Mouse (Mus musculus): ENCODE data around the gene Znrf2. TPM values are rescaled to one million over a fixed set of nuclear protein-coding genes. Genes with fewer than 3 reads are reported as not detected.
A peak's percentile ranks its signal among the peaks of the same experiment; 100 is the strongest.
"Not testable (repeated sequence)": the region's sequence is repeated elsewhere in the genome, so short reads cannot be mapped to it uniquely, and the experiment has no call there.

Znrf2 gene
- polyA plus RNA-seq, 1 experiment from 2014 or later, result 6.2 TPM

- H3K4me2 ChIP-seq (ENCODE audit: low read length), result no peak overlapping the region
- H3K27me3 ChIP-seq (ENCODE audit: control insufficient read depth, insufficient read depth, low read depth, low read length), result no peaks in the 10 kb centered on the region
- H3K27ac ChIP-seq (ENCODE audit: low read length), result no peak overlapping the region
- H3K4me3 ChIP-seq (ENCODE audit: low read depth, low read length), result no peak overlapping the region
- no peak for ATAC-seq
- no peak overlapping the region for H3K9ac ChIP-seq (ENCODE audit: low read depth, low read length)
- H3K4me1 ChIP-seq (ENCODE audit: control insufficient read depth, insufficient read depth, low read length), result peaks cover 13% of the 10 kb centered on the region
- 53% methylated on average over 4 of the region's 4 CpGs for WGBS
- H3K36me3 ChIP-seq (ENCODE audit: control insufficient read depth, insufficient read depth, low read length), result no peaks in the 10 kb centered on the region
- H3K9me3 ChIP-seq (replicated peaks; ENCODE audit: control insufficient read depth, low read length, poor library complexity, severe bottlenecking), result no peaks in the 10 kb centered on the region
These were observed 35.1 kb downstream of the Znrf2 start for GRCm38 (mm10) chr6:54851778-54852177.

- Histone ChIP-seq H3K4me3 (ENCODE audit: low read depth, low read length) (no peak overlapping the region), H3K9me3 (replicated peaks; ENCODE audit: control insufficient read depth, low read length, poor library complexity, severe bottlenecking) (no peaks in the 10 kb centered on the region), H3K9ac (ENCODE audit: low read depth, low read length) (no peak overlapping the region), H3K36me3 (ENCODE audit: control insufficient read depth, insufficient read depth, low read length) (no peaks in the 10 kb centered on the region), H3K4me2 (ENCODE audit: low read length) (peak overlapping the region; percentile 26; the same call in 1 of the 2 replicates), H3K27ac (ENCODE audit: low read length) (no peak overlapping the region), H3K27me3 (ENCODE audit: control insufficient read depth, insufficient read depth, low read depth, low read length) (no peaks in the 10 kb centered on the region), H3K4me1 (ENCODE audit: control insufficient read depth, insufficient read depth, low read length) (peaks cover 13% of the 10 kb centered on the region)
- WGBS, result 0% methylated on average over 3 of the region's 3 CpGs
- ATAC-seq, result no peak
These were observed 36.0 kb downstream of the Znrf2 start for GRCm38 (mm10) chr6:54852669-54853068.

GRCm38 (mm10) chr6:54854859-54855258 is 38.1 kb downstream of the Znrf2 start:
- no peak overlapping the region for H3K4me3 ChIP-seq (ENCODE audit: low read depth, low read length)
- WGBS, result 45% methylated on average over 4 of the region's 4 CpGs
- no peaks in the 10 kb centered on the region for H3K9me3 ChIP-seq (replicated peaks; ENCODE audit: control insufficient read depth, low read length, poor library complexity, severe bottlenecking)
- H3K4me1 ChIP-seq (ENCODE audit: control insufficient read depth, insufficient read depth, low read length), result peaks cover 13% of the 10 kb centered on the region
- H3K9ac ChIP-seq (ENCODE audit: low read depth, low read length), result no peak overlapping the region
- H3K4me2 ChIP-seq (ENCODE audit: low read length), result no peak overlapping the region
- no peak overlapping the region for H3K27ac ChIP-seq (ENCODE audit: low read length)
- no peaks in the 10 kb centered on the region for H3K36me3 ChIP-seq (ENCODE audit: control insufficient read depth, insufficient read depth, low read length)
- no peaks in the 10 kb centered on the region for H3K27me3 ChIP-seq (ENCODE audit: control insufficient read depth, insufficient read depth, low read depth, low read length)
- ATAC-seq, result no peak

- H3K27me3 ChIP-seq (ENCODE audit: control insufficient read depth, insufficient read depth, low read depth, low read length), result no peaks in the 10 kb centered on the region
- H3K27ac ChIP-seq (ENCODE audit: low read length), result no peak overlapping the region
- H3K4me1 ChIP-seq (ENCODE audit: control insufficient read depth, insufficient read depth, low read length), result peaks cover 13% of the 10 kb centered on the region
- no peaks in the 10 kb centered on the region for H3K36me3 ChIP-seq (ENCODE audit: control insufficient read depth, insufficient read depth, low read length)
- no peak for ATAC-seq
- no peak overlapping the region for H3K4me3 ChIP-seq (ENCODE audit: low read depth, low read length)
- H3K9ac ChIP-seq (ENCODE audit: low read depth, low read length), result no peak overlapping the region
- no peak overlapping the region for H3K4me2 ChIP-seq (ENCODE audit: low read length)
- no peaks in the 10 kb centered on the region for H3K9me3 ChIP-seq (replicated peaks; ENCODE audit: control insufficient read depth, low read length, poor library complexity, severe bottlenecking)
- 66% methylated on average over 4 of the region's 4 CpGs for WGBS
These were observed 39.3 kb downstream of the Znrf2 start for GRCm38 (mm10) chr6:54855801-54856583.

- 100% methylated on average over 5 of the region's 5 CpGs for WGBS
- H3K4me1 ChIP-seq (ENCODE audit: control insufficient read depth, insufficient read depth, low read length); H3K4me2 ChIP-seq (ENCODE audit: low read length); ATAC-seq; H3K9ac ChIP-seq (ENCODE audit: low read depth, low read length); H3K36me3 ChIP-seq (ENCODE audit: control insufficient read depth, insufficient read depth, low read length); H3K4me3 ChIP-seq (ENCODE audit: low read depth, low read length); H3K27me3 ChIP-seq (ENCODE audit: control insufficient read depth, insufficient read depth, low read depth, low read length); H3K9me3 ChIP-seq (replicated peaks; ENCODE audit: control insufficient read depth, low read length, poor library complexity, severe bottlenecking); H3K27ac ChIP-seq (ENCODE audit: low read length): not testable (repeated sequence)
These were observed 42.4 kb downstream of the Znrf2 start for GRCm38 (mm10) chr6:54859159-54859558.

GRCm38 (mm10) chr6:54860180-54860579 is 43.5 kb downstream of the Znrf2 start:
- H3K27ac ChIP-seq (ENCODE audit: low read length), result no peak overlapping the region
- no peak overlapping the region for H3K4me2 ChIP-seq (ENCODE audit: low read length)
- H3K9me3 ChIP-seq (replicated peaks; ENCODE audit: control insufficient read depth, low read length, poor library complexity, severe bottlenecking), result no peaks in the 10 kb centered on the region
- H3K4me1 ChIP-seq (ENCODE audit: control insufficient read depth, insufficient read depth, low read length), result no peaks in the 10 kb centered on the region
- H3K27me3 ChIP-seq (ENCODE audit: control insufficient read depth, insufficient read depth, low read depth, low read length), result no peaks in the 10 kb centered on the region
- no peak overlapping the region for H3K4me3 ChIP-seq (ENCODE audit: low read depth, low read length)
- no peak for ATAC-seq
- H3K9ac ChIP-seq (ENCODE audit: low read depth, low read length), result no peak overlapping the region
- H3K36me3 ChIP-seq (ENCODE audit: control insufficient read depth, insufficient read depth, low read length), result no peaks in the 10 kb centered on the region

GRCm38 (mm10) chr6:54866731-54867410 is 50.2 kb downstream of the Znrf2 start:
- Histone ChIP-seq H3K9ac (ENCODE audit: low read depth, low read length) (no peak overlapping the region), H3K4me2 (ENCODE audit: low read length) (no peak overlapping the region), H3K36me3 (ENCODE audit: control insufficient read depth, insufficient read depth, low read length) (no peaks in the 10 kb centered on the region), H3K27me3 (ENCODE audit: control insufficient read depth, insufficient read depth, low read depth, low read length) (no peaks in the 10 kb centered on the region), H3K27ac (ENCODE audit: low read length) (no peak overlapping the region), H3K4me1 (ENCODE audit: control insufficient read depth, insufficient read depth, low read length) (no peaks in the 10 kb centered on the region), H3K9me3 (replicated peaks; ENCODE audit: control insufficient read depth, low read length, poor library complexity, severe bottlenecking) (no peaks in the 10 kb centered on the region), H3K4me3 (ENCODE audit: low read depth, low read length) (no peak overlapping the region)
- no peak for ATAC-seq
- 89% methylated on average over 5 of the region's 5 CpGs for WGBS

GRCm38 (mm10) chr6:54867411-54867745 is 50.7 kb downstream of the Znrf2 start:
- Histone ChIP-seq H3K27ac (ENCODE audit: low read length) (no peak overlapping the region), H3K4me2 (ENCODE audit: low read length) (no peak overlapping the region), H3K36me3 (ENCODE audit: control insufficient read depth, insufficient read depth, low read length) (no peaks in the 10 kb centered on the region), H3K4me3 (ENCODE audit: low read depth, low read length) (no peak overlapping the region), H3K4me1 (ENCODE audit: control insufficient read depth, insufficient read depth, low read length) (no peaks in the 10 kb centered on the region), H3K9me3 (replicated peaks; ENCODE audit: control insufficient read depth, low read length, poor library complexity, severe bottlenecking) (no peaks in the 10 kb centered on the region), H3K27me3 (ENCODE audit: control insufficient read depth, insufficient read depth, low read depth, low read length) (no peaks in the 10 kb centered on the region), H3K9ac (ENCODE audit: low read depth, low read length) (no peak overlapping the region)
- ATAC-seq, result no peak
- 60% methylated on average over 4 of the region's 4 CpGs for WGBS

GRCm38 (mm10) chr6:54873029-54873428 is 56.3 kb downstream of the Znrf2 start:
- H3K36me3 ChIP-seq (ENCODE audit: control insufficient read depth, insufficient read depth, low read length), result no peaks in the 10 kb centered on the region
- H3K9ac ChIP-seq (ENCODE audit: low read depth, low read length), result no peak overlapping the region
- no peaks in the 10 kb centered on the region for H3K9me3 ChIP-seq (replicated peaks; ENCODE audit: control insufficient read depth, low read length, poor library complexity, severe bottlenecking)
- 88% methylated on average over 5 of the region's 5 CpGs for WGBS
- H3K27ac ChIP-seq (ENCODE audit: low read length), result no peak overlapping the region
- no peak for ATAC-seq
- no peak overlapping the region for H3K4me2 ChIP-seq (ENCODE audit: low read length)
- H3K27me3 ChIP-seq (ENCODE audit: control insufficient read depth, insufficient read depth, low read depth, low read length), result no peaks in the 10 kb centered on the region
- no peak overlapping the region for H3K4me3 ChIP-seq (ENCODE audit: low read depth, low read length)
- H3K4me1 ChIP-seq (ENCODE audit: control insufficient read depth, insufficient read depth, low read length), result no peaks in the 10 kb centered on the region
